Mouse (Mus musculus): ENCODE results near the gene Stk25.

DNA sequence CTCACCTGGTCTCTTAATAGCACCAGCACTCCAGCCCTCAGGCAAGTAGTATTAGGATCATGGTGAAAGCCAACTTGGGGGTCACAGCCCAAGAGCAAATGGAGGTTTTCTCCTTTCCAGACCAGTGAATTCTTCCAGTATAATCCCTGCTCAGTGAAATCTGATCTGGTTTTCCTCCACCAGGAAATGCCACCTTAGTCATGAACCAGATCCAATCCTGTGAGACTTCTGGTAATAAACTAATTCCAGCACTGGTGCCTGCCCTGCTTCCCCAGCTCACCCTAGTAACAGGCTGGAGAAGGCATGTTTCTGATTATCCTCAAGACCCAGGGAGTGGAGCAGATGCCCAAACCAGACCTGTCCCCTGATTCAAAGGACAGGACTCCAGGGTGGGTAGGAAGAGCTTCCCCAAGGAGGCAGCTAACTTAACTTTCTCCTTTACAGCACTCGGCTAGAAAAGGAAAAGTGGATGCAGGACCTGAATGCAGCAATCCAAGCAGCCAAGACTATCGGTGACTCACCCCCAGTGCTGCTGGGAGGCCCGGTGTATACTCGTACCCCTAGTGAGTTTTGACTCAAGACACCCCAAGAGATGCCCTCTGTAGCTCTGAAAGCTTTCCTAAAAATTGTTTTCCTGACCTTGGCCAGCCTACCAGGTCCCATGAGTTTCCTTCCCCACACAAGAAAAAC, 40.3 kb downstream of the Stk25 start:
- TF ChIP-seq CTCF (IDR thresholded peaks at IDR 0.05; ENCODE audit: low read depth): no peak
- no peak for TF ChIP-seq EP300 (IDR thresholded peaks at IDR 0.05; ENCODE audit: low read depth)

Measured in liver, embryonic 14.5 days (tissue).